Mouse (Mus musculus): Measurements from ENCODE around the gene Dok7.

Gene Dok7

DNA sequence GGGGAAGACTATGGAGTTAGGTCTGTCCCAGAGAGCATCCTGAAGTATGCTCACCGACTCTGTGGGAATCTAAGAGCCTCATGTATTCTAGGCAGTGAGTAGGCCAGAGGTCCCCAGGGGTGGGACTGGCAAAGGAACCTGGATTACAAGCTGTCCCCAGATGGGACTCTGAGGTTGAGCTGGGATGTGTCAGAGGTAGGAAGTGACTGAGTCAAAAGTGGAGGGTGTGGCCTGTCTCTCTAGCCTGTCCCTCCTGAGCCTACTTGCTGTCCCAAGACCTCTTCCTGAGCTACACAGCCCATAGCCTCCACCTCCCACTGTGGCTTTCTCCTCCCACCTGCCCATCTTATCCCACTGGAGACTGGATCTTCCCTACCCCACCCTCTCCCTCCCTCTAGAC is 1.6 kb downstream of the Dok7 start:
- no peak for DNase-seq

DNA sequence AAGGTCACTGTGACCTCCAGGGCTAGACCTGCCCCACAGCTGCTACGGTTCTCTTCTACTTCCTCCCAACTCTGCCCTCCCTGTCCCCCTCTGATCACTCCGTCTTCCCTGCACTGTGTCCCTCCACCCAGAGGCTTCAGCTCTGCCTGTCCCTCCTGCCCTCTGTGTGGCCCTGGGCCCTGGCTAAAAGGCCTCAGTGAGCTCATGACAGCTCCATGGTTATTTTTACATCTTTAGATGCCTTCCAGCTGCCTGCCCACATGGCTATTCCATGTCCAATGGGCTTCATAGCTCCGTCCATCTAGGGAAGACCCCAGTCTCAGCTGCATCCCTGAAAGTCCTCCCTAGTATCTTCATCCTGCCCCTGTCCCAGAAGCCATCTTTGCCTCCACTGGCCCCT is 3.5 kb downstream of the Dok7 start:
- no peak for DNase-seq

DNA sequence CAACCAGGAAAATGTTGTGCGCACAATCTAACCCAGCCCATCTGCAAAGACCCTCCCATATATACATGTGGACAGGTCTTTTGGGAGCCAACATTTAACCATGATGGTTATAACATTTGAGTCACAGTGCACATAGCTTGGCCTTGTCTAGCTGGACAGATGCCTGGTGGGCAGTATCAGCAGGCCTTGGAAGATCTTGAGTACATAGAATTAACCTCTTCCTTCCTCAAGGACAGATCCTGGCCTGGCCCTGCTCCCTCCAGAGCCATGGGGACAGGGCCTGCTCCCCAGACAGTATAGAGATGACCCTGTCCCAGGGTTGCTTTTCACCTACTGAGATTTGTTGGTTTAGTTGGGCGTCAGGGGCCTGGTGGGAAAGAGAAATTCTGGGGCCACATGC is 13.3 kb downstream of the Dok7 start:
- DNase-seq, result no peak

DNA sequence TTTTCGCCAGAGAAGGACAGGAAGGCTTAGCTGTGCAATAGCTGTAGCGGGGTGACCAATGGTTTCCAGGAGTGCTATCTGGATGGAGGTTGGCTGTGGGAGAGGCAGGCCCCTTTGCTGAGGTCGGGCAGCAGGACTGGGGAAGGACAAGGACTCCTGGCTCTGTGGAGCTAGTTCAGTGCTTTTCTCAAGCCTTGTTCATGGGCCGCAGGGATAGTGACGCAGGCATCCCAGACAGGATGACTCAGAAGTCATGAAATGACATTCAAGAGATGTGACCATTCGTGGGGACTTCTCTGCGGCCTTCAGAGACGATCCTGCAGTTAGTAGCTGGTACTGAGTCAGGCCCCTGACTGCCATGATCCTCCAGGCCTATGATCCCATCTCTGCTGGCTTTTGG is 13.7 kb downstream of the Dok7 start:
- no peak for DNase-seq

DNA sequence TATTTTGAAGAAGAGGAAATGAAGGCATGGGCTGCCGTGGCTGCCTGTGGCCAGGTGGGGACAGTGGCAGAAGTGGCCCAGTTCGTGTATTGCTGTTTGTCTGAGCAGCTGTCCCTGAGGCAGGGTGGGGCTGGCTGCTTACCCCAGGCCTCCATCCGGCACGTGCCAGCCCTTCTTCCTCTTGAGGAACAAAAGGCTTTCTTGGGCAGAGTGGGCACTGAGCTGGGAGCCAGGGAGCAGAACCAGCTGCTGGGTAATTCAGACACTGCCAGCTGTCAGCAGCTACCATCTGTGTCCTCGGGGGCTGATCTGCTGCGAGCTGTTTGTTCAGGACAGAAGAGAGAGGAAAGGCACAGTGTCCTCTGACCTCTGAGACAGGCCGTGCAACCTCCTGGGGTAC is 14.4 kb downstream of the Dok7 start:
- no peak for DNase-seq

DNA sequence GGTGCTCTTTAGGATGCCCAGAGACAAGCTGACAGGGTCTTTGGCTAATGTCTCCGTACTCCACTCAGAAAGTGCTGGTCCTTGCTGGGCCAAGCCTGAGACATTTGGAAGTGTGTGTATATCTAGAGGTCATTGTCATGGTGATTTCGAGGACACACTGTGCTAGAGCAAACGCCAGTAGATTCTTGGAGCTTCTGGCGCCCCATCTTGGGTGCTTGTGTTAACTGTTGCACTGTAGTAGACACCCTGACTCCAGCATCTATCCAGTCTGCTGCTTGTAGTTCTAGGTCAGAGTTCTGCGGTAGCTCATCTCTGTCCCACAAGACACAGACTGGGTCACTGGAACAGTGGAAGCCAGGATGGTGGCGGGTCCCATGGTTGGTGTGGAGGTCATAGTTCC is 15.3 kb downstream of the Dok7 start:
- no peak for DNase-seq

DNA sequence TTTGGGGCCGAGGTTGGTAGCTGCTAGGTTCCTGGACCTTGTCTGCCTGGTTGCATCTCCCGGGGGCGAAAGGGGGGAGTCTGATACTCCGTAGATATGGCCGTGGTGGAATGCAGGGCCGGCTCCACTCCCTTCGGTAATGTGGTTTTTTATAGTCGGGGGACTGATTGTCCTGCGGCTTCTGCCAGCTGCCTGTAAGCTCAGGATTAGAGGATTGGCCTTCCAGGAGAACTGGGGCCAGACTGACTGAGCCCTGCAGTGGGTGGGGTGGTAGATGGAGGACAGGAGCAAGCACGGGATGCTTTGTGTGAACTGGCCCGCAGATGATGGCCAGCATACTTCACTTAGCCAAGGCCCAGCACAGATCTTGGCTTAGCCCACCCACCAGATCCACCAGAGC is 16.7 kb downstream of the Dok7 start:
- DNase-seq, result no peak

DNA sequence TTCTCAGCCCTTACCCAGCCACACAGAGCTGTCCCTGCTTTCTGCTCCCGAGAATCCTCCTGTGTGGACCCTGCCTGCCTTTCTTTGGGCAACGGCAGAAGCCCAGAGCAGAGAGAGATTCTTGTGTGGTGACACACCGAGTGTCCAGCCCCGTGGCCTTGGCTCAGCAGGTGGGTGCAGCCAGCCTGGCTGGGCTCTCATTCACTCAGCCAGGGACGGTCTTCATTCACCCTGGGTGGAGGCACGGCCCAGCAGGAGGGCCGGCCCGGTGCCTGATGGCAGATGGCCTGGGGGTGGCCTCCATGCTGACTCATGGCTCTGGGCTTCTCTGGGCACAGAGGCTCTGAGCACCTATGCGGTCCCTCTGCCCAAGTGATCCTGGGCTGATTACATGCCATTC is 17.4 kb downstream of the Dok7 start:
- DNase-seq, result no peak

DNA sequence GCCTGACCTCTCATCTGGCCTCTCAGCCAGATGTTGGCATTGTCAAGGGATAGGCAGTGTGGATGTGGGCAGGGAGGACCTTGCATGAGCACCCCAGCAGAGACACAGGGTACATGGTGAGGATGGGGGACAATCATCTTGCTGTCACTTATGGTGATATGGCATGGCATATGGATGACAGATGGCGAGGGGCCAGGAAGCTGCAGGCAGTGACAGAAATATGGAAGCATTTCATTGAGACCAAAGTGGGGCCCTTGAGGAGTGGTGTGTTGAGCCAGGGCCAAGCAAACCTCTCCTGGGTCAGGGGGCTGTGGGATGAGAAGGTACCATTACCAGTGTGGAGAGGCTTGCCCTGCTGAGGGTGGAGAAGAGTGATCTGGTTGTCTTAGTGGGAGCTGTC is 19.8 kb downstream of the Dok7 start:
- DNase-seq, result no peak

DNA sequence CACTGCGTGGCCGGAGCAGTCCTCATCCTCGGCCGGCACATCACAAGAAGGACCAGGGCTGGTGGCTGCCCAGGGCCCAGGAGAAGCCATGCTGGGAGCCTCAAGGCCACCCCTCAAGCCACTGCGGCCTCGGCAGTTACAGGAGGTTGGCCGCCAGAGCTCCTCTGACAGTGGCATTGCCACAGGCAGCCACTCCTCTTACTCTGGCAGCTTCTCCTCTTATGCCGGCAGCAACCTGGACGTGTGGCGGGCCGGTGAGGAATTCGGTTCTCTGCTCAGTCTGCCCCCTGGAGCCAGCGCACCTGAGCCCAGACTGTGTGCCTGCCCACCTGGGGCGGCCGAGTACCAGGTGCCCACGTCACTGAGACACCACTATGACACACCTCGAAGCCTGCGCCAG is 22.5 kb downstream of the Dok7 start:
- no peak for DNase-seq

DNA sequence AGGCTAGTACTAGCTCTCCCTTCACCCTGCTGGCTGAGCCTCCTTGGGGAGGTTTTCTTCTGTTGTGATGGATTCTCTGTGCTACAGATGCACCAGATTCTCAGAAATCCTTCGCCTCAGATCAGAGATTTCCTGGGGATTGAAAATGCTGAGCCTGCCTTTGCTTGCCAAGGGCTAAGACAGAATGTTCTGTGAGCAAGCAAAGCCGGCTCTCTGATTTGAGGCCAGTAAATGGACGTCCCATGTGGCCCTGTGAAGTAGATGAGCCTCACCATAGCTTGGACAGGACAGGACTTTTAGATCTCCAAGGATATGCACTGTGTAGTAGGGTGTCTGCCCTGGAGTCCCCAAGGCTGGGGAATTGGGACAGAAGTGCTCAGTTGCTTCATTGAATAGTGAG is 28.3 kb downstream of the Dok7 start:
- no peak for DNase-seq

DNA sequence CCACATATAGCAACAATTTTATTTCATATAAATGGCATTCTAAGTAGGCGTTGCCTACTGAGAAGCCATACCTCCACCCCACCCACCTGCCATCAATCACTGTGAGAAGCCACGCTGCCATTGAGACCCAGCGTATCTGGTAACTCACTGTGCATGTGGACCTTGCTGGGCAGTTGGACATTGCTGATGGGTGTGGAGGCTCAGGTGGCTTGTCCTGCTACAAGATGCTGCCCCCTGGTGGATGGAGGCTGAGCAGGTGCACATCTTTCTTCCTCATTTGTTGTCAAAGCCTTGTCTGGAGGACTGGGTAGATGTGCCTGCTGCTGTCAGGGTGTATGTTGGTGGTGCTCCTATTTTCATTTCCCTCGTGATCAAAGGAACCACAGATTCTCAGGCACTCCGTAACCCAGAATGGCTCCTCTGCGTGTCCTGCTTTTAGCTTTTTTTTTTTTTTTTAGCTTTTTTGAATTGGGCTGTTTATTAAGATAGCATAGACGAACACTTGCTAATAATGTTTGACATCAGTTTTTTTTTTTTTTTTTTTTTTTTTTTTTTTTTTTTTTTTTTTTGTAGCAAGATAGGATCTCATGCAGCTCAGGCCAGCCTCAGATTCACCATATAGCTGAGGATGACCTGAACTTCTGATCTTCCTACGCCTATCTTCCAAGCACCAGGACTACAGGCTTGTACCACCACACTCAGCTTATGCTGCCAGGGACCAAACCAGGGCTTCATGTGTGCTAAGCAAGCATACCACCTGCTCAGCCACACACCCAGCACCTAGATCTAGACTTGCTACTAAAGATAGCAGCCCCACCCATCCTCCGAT is 32.4 kb downstream of the Dok7 start:
- DNase-seq, result peak; percentile 83

DNA sequence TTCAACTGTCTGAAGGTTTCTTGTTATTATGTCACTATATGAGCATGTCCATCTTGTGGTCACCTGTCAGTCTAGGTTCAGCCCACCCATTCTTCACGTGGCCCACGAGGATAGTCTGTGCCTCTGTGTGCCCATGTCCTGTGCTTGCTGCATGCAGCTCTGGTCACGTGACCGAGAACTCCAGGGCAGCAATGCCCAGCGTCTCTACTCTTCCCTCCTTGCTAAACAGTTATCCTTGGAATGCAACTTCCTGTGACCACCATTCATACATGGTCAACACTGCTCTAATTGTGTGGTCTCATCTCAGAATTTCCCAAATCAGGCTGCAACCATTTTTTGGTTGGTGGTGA is 33.0 kb downstream of the Dok7 start:
- no peak for DNase-seq

DNA sequence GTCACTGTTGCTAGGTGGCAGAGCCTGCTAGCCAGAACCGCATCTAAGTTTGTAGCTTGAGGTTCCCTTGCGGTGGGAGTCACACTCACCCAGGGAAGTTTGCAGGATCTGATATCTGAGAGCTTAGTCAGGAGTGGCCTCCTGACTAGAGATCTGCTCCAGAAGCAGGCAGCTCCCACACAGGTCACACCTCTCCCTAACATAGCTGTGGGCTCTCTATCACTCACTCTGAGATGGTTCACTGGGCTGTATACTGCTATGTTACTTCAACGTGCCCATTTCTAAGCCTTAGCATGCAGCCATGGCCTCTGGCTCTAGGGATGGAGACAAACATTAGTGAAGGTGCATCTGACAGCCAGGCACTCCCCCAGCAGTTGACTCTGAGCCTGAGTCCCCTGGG is 35.1 kb downstream of the Dok7 start:
- no peak for DNase-seq

DNA sequence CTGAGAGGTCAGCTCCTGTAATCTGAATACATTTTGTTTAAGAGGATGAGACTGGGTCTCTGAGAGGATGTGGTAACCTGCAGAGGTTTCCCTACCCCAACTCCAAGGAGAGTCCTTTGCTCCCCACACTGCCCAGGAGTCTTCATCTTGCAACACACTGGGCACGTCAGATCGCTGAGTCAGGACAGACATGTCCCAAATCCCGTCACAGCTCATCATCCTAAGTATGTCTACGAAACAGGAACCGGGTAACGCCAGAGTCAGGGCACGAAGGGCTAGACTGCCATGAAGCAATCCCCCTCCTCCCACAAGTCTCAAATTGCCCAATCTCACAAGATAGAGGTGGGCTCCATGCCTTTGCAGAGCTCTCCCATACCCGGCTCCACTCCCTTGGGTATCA is 46.5 kb downstream of the Dok7 start:
- DNase-seq, result no peak

DNA sequence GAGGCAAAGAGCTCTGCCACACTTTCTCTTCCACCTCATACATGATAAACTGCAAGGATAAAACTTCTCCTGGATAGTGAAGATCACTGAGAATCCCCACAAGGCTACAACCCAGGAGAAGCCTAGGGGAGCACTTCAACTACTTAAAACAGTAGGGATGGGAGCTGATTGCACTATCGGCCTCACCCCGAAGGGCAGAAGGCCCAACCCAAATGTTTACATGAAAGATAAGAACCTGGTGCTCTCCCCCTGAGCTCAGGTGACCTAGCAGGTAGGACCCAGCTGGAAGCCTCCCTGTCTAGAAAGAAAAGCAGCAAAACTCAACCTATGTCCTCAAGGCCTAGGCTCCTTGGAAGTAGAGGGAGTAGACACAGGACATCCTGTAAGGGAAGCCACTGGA is 47.0 kb downstream of the Dok7 start:
- no peak for DNase-seq

DNA sequence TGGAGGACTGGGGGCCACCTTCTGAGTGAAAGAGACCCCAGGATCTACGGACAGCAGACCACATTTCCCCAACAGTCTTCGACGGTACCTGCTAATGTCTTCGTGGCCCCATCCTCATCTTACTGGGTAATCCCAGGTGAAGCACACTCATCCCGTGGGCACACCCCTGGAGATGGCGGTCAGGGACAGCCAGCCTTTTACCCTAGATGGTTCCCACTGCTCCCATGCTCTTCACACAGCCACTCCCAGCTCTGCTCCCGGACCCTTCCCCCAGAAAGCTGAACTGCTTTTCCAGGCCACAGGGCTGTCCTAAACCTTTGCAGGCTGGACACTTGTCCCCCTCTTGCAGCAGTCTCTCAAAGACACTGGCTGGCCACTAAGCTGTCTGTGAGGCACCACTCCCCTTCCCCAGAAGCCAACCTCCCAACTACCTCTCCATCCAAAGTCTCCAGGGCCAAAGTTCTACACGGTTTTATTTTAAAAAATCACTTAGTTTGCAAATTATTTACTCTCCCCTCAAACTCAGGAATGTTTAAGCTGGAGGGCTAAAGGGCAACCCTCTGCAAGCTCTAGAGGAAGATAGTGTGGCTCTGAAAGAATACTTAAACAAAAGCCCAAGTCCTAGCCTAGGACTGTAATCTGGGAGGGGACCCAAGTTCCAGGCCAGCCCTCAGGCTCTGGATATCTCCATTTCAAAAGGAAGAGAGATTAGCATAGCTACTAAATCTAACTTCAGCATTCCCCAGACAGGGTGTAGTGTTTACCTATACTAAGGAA is 47.8 kb downstream of the Dok7 start:
- no peak for DNase-seq

DNA sequence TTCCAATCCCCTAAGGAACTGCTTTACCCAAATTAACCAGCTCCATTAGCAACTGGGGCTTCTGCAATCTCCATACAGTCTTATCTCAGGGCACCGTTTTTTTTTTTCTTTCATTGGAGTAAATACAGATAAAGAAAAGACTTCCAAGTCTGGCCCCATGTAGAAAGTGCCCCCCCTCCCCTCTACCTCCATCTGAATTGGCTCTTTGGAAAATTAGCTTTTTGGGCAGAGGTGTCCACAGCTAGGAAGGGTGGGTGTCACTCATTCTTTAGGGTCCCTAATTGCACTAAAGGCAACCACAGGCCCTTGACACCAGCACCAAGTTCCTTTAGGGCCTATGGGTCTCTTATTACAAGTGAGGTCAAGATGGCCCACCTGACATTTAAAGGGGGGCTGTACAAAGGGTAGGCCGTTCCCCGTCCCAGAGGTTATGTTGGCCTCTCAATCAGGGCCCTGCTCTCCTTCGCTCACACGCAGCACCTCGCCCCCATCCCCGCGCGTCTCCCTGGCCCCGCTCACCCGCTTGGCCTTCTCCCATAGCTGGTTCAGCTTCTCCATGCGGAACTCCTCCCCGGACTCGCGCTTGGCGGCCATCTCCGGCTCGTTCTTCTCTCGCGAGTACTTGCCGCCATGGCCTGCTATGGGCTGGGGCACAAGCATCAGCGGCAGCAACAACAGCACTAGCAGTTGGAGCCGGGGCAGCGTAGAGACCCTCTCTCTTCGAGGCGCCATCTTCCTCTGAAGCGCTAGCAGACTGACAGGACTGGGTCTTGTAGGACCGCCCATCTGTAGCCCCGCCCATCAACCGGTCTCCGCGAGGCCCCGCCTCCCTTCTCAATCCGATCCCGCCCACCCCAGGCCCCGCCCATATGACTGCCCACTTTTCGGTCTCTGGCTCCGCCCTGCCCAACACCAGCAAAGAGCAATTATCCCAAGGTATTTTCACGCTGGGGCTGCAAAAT is 48.7 kb downstream of the Dok7 start, which contains the start of gene Lrpap1:
Gene Lrpap1, minus strand, starts transcription at position 807 of the 962 bp plus-strand sequence.
- peak; percentile 96 for DNase-seq

DNA sequence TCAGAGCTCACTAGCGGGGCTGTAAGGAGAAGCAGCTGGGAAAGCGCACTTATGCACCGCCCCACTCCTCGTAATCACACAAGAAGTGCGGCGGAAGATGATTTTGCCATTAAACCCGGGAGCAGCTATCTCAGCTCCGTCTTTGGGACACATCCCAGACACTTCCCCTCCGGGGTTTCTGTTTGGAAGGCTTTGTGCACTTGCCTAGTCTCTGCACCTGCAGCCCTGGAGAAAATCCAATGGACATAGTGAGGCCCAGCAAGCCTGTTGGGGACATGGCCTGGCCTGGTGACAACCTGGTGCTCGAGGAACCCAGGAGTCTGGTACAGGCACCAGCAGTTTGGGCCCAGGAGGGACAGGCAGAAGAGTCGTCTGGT is 49.3 kb downstream of the Dok7 start:
- DNase-seq, result peak; percentile 29

DNA sequence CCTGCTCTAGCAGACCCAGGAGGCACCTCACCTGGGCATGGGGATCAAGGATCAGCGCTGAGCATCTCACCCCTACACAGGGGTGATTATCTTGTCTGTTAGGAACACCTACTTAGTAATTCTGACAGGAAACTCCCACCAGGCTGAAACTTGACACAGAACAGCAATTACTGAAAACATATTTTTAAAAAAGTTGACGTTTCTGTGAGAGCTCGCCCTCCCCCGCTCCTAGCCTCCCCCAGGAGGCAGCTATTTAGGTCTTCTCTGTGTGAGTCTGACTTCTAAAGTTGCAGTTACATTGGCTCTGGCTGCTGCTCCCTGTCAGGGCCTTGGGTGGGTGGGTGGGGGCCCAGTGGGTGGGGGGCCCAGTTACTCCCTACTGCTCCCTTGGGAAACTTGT is 55.9 kb downstream of the Dok7 start:
- DNase-seq, result no peak

DNA sequence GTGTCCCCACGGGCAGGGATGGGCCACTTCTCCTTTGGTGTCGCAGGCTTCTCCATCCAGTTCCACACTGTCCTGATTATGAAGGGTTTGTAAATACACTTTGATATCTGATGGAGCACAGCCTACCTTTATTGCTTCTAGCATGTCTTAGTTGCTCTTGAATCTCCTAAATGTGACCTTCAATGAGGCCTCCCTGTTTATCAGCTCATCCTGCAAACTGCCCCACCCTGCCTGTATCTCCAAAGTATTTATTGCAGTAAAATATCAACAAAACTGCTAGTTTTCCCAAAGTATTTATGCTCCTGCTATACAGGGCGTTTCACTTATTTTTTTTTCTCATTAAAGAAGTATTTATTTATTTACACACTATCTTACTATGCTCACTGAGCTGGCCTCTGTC is 59.4 kb downstream of the Dok7 start:
- DNase-seq, result no peak

DNA sequence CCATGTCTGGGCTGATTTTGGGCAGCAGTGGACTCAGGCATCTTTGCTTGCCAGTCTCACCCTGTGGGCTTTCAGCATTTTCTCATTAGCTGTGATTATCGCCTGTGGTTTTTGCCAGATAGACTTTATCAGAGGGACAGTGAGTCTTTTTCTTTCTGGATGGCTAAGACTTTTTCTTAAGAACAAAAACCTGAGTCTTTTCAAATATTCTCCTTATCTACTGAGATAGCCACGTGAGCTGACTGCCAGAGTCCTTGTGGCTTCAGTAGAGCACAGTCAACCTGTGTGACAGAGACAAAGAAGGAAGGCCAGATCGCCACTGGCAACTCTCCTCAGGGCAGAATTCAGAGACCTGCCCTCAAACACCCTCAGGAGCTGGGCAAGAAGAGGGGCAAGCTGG is 61.1 kb downstream of the Dok7 start:
- DNase-seq, result no peak

DNA sequence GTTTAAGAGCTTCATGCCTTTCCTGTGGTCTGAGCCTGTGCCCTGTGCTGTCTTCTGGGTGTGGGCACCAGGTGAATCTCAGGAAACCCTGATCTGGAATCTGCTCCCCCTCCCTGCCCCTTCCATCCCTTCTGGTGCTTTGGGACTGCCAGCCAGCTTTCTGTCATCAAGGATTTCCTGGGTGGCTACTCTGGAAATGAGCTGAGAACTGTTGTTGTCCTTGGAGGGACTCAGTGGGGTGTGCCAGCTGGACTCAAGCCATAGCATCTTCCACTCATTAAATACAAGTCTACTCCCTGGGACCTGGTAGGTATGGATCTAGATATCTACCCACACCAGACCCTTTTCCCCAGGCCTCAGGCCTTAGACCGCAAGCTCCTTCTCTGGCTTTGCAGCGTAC is 61.9 kb downstream of the Dok7 start:
- DNase-seq, result no peak

DNA sequence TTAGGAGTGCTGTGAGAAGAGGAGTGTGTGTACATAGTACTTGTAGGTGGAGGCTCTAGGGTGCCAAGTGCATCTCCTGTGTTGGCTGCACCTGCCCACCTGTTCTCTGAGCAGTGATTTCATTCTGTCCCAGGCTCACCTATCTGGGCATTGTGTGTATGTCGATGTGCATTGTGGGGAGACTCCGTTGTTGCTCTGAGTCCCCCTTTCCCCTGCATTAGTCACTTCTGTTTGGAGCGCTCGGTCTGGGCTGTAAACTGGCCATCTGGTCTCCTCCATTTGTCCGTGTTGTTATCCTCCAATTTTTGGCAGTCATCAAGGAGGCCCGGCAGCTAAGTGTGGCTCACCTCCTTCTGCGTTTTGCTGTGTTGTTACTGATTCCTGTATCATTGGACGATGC is 63.5 kb downstream of the Dok7 start:
- DNase-seq, result no peak
